Mouse (Mus musculus) CH12.LX (cell line): Measurements from ENCODE around the gene Dnmt3l.

Experiments used
- CTCF ChIP-seq, 2 experiments: IDR thresholded peaks in 1 of 2; conservative IDR thresholded peaks in 1 of 2; 2 replicates each; pipeline ENCODE4 v1.5.1; 2011 to 2012; ENCODE audit warnings: low read depth in 2 of 2, low read length in 2 of 2, improper control_type of control experiment in 1 of 2, inconsistent platforms in 1 of 2, mild to moderate bottlenecking in 1 of 2, moderate library complexity in 1 of 2
- ETS1 ChIP-seq: conservative IDR thresholded peaks from 2 replicates; pipeline ENCODE4 v1.6.1; 2012; ENCODE audit warnings: low read depth, mild to moderate bottlenecking, inconsistent platforms, low read length, improper control_type of control experiment, moderate library complexity
- IRF4 ChIP-seq: IDR thresholded peaks from 2 replicates; pipeline ENCODE4 v1.6.1; 2014; ENCODE audit warnings: low read depth, mild to moderate bottlenecking, inconsistent platforms, low read length, improper control_type of control experiment
- JUND ChIP-seq: conservative IDR thresholded peaks from 2 replicates; pipeline ENCODE4 v1.6.1; 2011; ENCODE audit warnings: low read depth, low read length, improper control_type of control experiment
- MAFK ChIP-seq: IDR thresholded peaks from 2 replicates; pipeline ENCODE4 v1.6.1; 2011; ENCODE audit warnings: low read length, improper control_type of control experiment; ENCODE audit not compliant: insufficient replicate concordance
- MAZ ChIP-seq: IDR thresholded peaks from 2 replicates; pipeline ENCODE4 v1.6.1; 2012; ENCODE audit warnings: low read depth, mild to moderate bottlenecking, inconsistent platforms, low read length, improper control_type of control experiment, moderate library complexity
- MYC ChIP-seq: IDR thresholded peaks from 2 replicates; pipeline ENCODE4 v1.6.1; 2011; ENCODE audit warnings: low read depth, mild to moderate bottlenecking, improper control_type of control experiment, low read length
- NELFE ChIP-seq: IDR thresholded peaks from 2 replicates; pipeline ENCODE4 v1.6.1; 2011; ENCODE audit warnings: low read depth, low read length, improper control_type of control experiment
- POLR2A ChIP-seq: IDR thresholded peaks from 2 replicates; pipeline ENCODE4 v1.6.1; 2011; ENCODE audit warnings: low read depth, mild to moderate bottlenecking, improper control_type of control experiment, low read length
- ZC3H11A ChIP-seq: IDR thresholded peaks from 2 replicates; pipeline ENCODE4 v1.6.1; 2012; ENCODE audit warnings: low read depth, mild to moderate bottlenecking, inconsistent platforms, low read length, improper control_type of control experiment
- ZNF384 ChIP-seq: IDR thresholded peaks from 2 replicates; pipeline ENCODE4 v1.6.1; 2012; ENCODE audit warnings: low read depth, low read length, improper control_type of control experiment, inconsistent platforms

DNA sequence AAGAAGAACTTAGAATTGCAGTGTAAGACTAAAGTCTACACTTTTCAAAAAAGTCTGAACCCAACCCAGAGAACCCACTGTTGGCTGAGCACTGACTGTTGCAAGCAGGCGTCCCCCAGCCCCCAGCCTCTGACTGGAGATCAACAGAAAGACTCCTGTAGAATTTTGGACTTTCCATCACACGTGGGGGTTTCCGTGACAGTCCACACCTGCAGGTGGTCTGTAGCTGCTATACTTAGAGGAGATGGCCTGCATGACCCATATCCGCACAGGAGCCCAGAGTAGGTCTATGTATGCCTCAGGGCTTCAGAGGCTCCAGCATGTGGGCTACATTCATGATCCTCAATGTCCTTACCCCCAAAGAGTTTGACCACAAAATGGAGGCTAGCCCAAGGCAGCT lies 4.6 kb downstream of the Dnmt3l start:
- no peak for TF ChIP-seq JUND
- no peak for TF ChIP-seq ZC3H11A
- no peak for TF ChIP-seq POLR2A
- peak; percentile 56 for TF ChIP-seq ETS1
- no peak for TF ChIP-seq MAZ
- TF ChIP-seq CTCF (conservative IDR thresholded peaks at IDR 0.05 in 1 of 2, IDR thresholded peaks at IDR 0.05 in 1 of 2; ENCODE audit: low read depth in 2 of 2, low read length in 2 of 2), result no peak
- no peak for TF ChIP-seq MAFK
- peak; percentile 15; the same call in 1 of the 2 replicates for TF ChIP-seq MYC
- peak; percentile 13; the same call in 1 of the 2 replicates for TF ChIP-seq IRF4
- TF ChIP-seq NELFE, result no peak
- no peak for TF ChIP-seq ZNF384
